ENCODE assay signal across 24 mouse cellular contexts in the genomic region with DNA sequence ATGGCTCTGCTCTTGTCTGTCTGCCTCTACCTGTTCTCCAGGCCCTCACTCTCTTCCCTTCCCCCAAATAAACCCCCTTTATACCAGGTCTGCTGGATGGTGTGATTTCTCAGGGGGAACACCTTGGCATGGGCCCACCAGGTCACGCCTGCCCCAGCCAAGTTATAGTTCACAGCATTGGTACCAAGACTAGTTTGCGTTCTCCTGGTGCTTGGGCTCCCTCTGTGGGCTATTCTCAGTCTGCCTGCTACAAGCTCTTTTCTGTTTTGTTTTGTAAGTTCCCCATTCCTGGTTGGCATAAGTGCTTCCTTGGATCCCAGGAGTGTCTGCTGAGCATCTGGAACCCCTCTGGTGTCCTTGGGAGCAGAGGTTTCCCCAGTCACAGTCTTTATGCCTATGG. TPM values are rescaled to one million over a fixed set of nuclear protein-coding genes. Genes with fewer than 3 reads are reported as not detected.
DNase-seq lines count a peak whose midpoint lies in the region; ATAC-seq and TF ChIP-seq lines count a peak whose summit lies in the region.
"Had no signal": no experiment of that assay in that cellular context is flagged by ENCODE, and none has a peak within 500 bp of the region (broad histone marks: within the 10 kb centered on the region; RNA-seq: fewer than 3 reads in every experiment).

No protein-coding gene starts in this region.

- H3K4me2 ChIP-seq in midbrain, postnatal 0 days (ENCODE audit: low read depth, low read length, poor library complexity, severe bottlenecking), result no peak overlapping the region
- no peak overlapping the region for H3K4me2 ChIP-seq in midbrain, embryonic 15.5 days
- no peak overlapping the region for H3K4me2 ChIP-seq in limb, embryonic 13.5 days (replicated peaks)
- H3K4me2 ChIP-seq: forebrain, embryonic 12.5 days; heart, embryonic 15.5 days; liver, embryonic 13.5 days; neural tube, embryonic 13.5 days had no signal

- no peak overlapping the region for H3K9ac ChIP-seq in midbrain, postnatal 0 days (replicated peaks; ENCODE audit: low read length, poor library complexity, severe bottlenecking)
- H3K9ac ChIP-seq in midbrain, embryonic 15.5 days, result no peak overlapping the region
- 0 out of 2 replicates have a peak overlapping the region, but pooled peaks have one; percentile 13 for H3K9ac ChIP-seq in limb, embryonic 13.5 days
- H3K9ac ChIP-seq: forebrain, embryonic 12.5 days; heart, embryonic 15.5 days; liver, embryonic 13.5 days; neural tube, embryonic 13.5 days had no signal

- no peak overlapping the region for H3K4me3 ChIP-seq in kidney, adult 2 months (ENCODE audit: insufficient read depth, low read depth, low read length)
- no peak overlapping the region for H3K4me3 ChIP-seq in midbrain, postnatal 0 days (ENCODE audit: low read depth, low read length)
- no peak overlapping the region for H3K4me3 ChIP-seq in midbrain, embryonic 15.5 days
- H3K4me3 ChIP-seq in limb, embryonic 13.5 days, result no peak overlapping the region
- H3K4me3 ChIP-seq in gastrocnemius, adult 2 months, result no peak overlapping the region
- H3K4me3 ChIP-seq: forebrain, embryonic 12.5 days; heart, embryonic 15.5 days; liver, embryonic 13.5 days; neural tube, embryonic 13.5 days had no signal

- WGBS in kidney, adult 2 months, result 62% methylated on average over 2 of the region's 2 CpGs
- WGBS in midbrain, postnatal 0 days, result 52% methylated on average over 2 of the region's 2 CpGs
- WGBS in midbrain, embryonic 15.5 days, result 63% methylated on average over 2 of the region's 2 CpGs
- WGBS in limb, embryonic 13.5 days, result 65% methylated on average over 2 of the region's 2 CpGs

- H3K4me1 ChIP-seq in kidney, adult 2 months (ENCODE audit: control insufficient read depth, insufficient read depth, low read length), result no peaks in the 10 kb centered on the region
- no peaks in the 10 kb centered on the region for H3K4me1 ChIP-seq in midbrain, postnatal 0 days (ENCODE audit: insufficient read depth, low read length)
- H3K4me1 ChIP-seq in midbrain, embryonic 15.5 days, result no peaks in the 10 kb centered on the region
- peaks cover 7% of the 10 kb centered on the region; the same call in 1 of the 2 replicates for H3K4me1 ChIP-seq in limb, embryonic 13.5 days
- H3K4me1 ChIP-seq: forebrain, embryonic 12.5 days; heart, embryonic 15.5 days; liver, embryonic 13.5 days; neural tube, embryonic 13.5 days had no signal

- no peak for ATAC-seq in midbrain, postnatal 0 days (ENCODE audit: low FRiP score)
- no peak for ATAC-seq in midbrain, embryonic 15.5 days (replicated peaks)
- ATAC-seq in limb, embryonic 13.5 days (ENCODE audit: low FRiP score, low read depth), result no peak
- ATAC-seq: CD4-positive, CD25-positive, alpha-beta regulatory T cell, adult 4 months; Patski had no signal

- TF ChIP-seq POLR2A in kidney, adult 2 months (IDR thresholded peaks at IDR 0.05; ENCODE audit: low read depth, low read length), result no peak

- H3K27me3 ChIP-seq in kidney, adult 2 months (replicated peaks; ENCODE audit: control insufficient read depth, insufficient read depth, low read length), result no peaks in the 10 kb centered on the region
- H3K27me3 ChIP-seq in midbrain, postnatal 0 days (ENCODE audit: insufficient read depth, low read length), result no peaks in the 10 kb centered on the region
- no peaks in the 10 kb centered on the region for H3K27me3 ChIP-seq in midbrain, embryonic 15.5 days (replicated peaks)
- no peaks in the 10 kb centered on the region; the same call in 1 of the 2 replicates for H3K27me3 ChIP-seq in limb, embryonic 13.5 days
- H3K27me3 ChIP-seq: forebrain, embryonic 12.5 days; heart, embryonic 15.5 days; liver, embryonic 13.5 days; neural tube, embryonic 13.5 days had no signal

- no peaks in the 10 kb centered on the region for H3K36me3 ChIP-seq in kidney, adult 2 months (ENCODE audit: control insufficient read depth, insufficient read depth, low read length)
- H3K36me3 ChIP-seq in midbrain, postnatal 0 days (ENCODE audit: insufficient read depth, low read length), result no peaks in the 10 kb centered on the region
- H3K36me3 ChIP-seq in midbrain, embryonic 15.5 days (replicated peaks), result no peaks in the 10 kb centered on the region
- no peaks in the 10 kb centered on the region for H3K36me3 ChIP-seq in limb, embryonic 13.5 days
- H3K36me3 ChIP-seq: forebrain, embryonic 12.5 days; heart, embryonic 15.5 days; liver, embryonic 13.5 days; neural tube, embryonic 13.5 days had no signal

- H3K9me3 ChIP-seq in midbrain, postnatal 0 days (ENCODE audit: low read length), result no peaks in the 10 kb centered on the region
- no peaks in the 10 kb centered on the region for H3K9me3 ChIP-seq in midbrain, embryonic 15.5 days
- H3K9me3 ChIP-seq in limb, embryonic 13.5 days, result no peaks in the 10 kb centered on the region
- H3K9me3 ChIP-seq: forebrain, embryonic 12.5 days; heart, embryonic 15.5 days; liver, embryonic 13.5 days; neural tube, embryonic 13.5 days had no signal

- intact Hi-C loops in gastrocnemius, adult 2 months (cut with DNase I), result no loop called here

- DNase-seq in kidney, adult 2 months, result peak; percentile 13
- DNase-seq in kidney, postnatal 25 days, result no peak
- DNase-seq in midbrain, postnatal 0 days (ENCODE audit: low spot score), result no peak
- DNase-seq in NIH3T3 (ENCODE audit: low read depth), result peak; percentile 14
- DNase-seq in cerebellum, adult 9-10 months, result no peak
- DNase-seq in gastrocnemius, adult 2 months, result no peak
- DNase-seq: cerebellum, postnatal 14 days; kidney, adult 11 months; layer of hippocampus, postnatal 36 days; left cerebral cortex, postnatal 4 days; liver, embryonic 13.5 days; right cerebral cortex, postnatal 25 days; thymus, postnatal 4 days had no signal

- TF ChIP-seq CTCF in kidney, adult 2 months (conservative IDR thresholded peaks at IDR 0.05; ENCODE audit: insufficient read depth, insufficient read length, low read depth, low read length), result 0 out of 2 replicates have a peak, but pooled peaks have one; percentile 26
- peak; percentile 50 for TF ChIP-seq CTCF in midbrain, postnatal 0 days (IDR thresholded peaks at IDR 0.05)
- no peak; the same call in 1 of the 2 replicates for TF ChIP-seq CTCF in gastrocnemius, adult 2 months (IDR thresholded peaks at IDR 0.05)

- no peak overlapping the region for H3K27ac ChIP-seq in kidney, adult 2 months (ENCODE audit: insufficient read depth, low read depth, low read length)
- H3K27ac ChIP-seq in midbrain, postnatal 0 days (ENCODE audit: low read depth, low read length), result no peak overlapping the region
- no peak overlapping the region for H3K27ac ChIP-seq in midbrain, embryonic 15.5 days
- H3K27ac ChIP-seq in limb, embryonic 13.5 days, result no peak overlapping the region
- H3K27ac ChIP-seq in gastrocnemius, adult 2 months, result no peak overlapping the region
- H3K27ac ChIP-seq: forebrain, embryonic 12.5 days; heart, embryonic 15.5 days; liver, embryonic 13.5 days; neural tube, embryonic 13.5 days had no signal

RNA-seq across cellular contexts. Expression of a gene that starts 30.0 kb away (rescaled TPM):
- polyA plus RNA-seq in kidney, adult 2 months (2012; rRNA removed), result 0.07 and 0.08 TPM in 2 replicates
- total RNA-seq in midbrain, postnatal 0 days (2014; rRNA removed), result 0.33 and 0.49 TPM in 2 replicates
- 0.12 and 0.36 TPM in 2 replicates for polyA plus RNA-seq in midbrain, postnatal 0 days (2015; fragmentation: Nextera tagmentation; extraction: Ambion mirVana)
- 0.18 TPM in 1 of 2 replicates, not detected in the other for polyA plus RNA-seq in midbrain, embryonic 15.5 days (2015; fragmentation: Nextera tagmentation; extraction: Ambion mirVana)
- polyA plus RNA-seq in limb, embryonic 13.5 days (2015; fragmentation: Nextera tagmentation; extraction: Ambion mirVana), result not detected in 2 replicates
- total RNA-seq in gastrocnemius, adult 2 months (2021), result not detected
- total RNA-seq: layer of hippocampus, postnatal 36 days had no signal
- polyA plus RNA-seq: CD4-positive, CD25-positive, alpha-beta regulatory T cell, adult 4 months; gonadal fat pad, adult 2 months; heart, embryonic 15.5 days; large intestine, adult 2 months; liver, embryonic 13.5 days; lung, embryonic 16.5 days; Patski had no signal

RNA-seq across cellular contexts. Expression of a gene that starts 33.2 kb away (rescaled TPM):
- polyA plus RNA-seq in kidney, adult 2 months (2012; rRNA removed), result 0.06 TPM in 1 of 2 replicates, not detected in the other
- not detected in 2 replicates for total RNA-seq in midbrain, postnatal 0 days (2014; rRNA removed)
- polyA plus RNA-seq in midbrain, postnatal 0 days (2015; fragmentation: Nextera tagmentation; extraction: Ambion mirVana), result not detected in 2 replicates
- not detected in 2 replicates for polyA plus RNA-seq in midbrain, embryonic 15.5 days (2015; fragmentation: Nextera tagmentation; extraction: Ambion mirVana)
- polyA plus RNA-seq in limb, embryonic 13.5 days (2015; fragmentation: Nextera tagmentation; extraction: Ambion mirVana), result not detected in 2 replicates
- not detected for total RNA-seq in gastrocnemius, adult 2 months (2021)
- total RNA-seq: layer of hippocampus, postnatal 36 days; left cerebral cortex, postnatal 4 days had no signal
- polyA plus RNA-seq: CD4-positive, CD25-positive, alpha-beta regulatory T cell, adult 4 months; forebrain, embryonic 12.5 days; gonadal fat pad, adult 2 months; heart, embryonic 15.5 days; hindbrain, embryonic 11.5 days; large intestine, adult 2 months; liver, embryonic 13.5 days; lung, embryonic 16.5 days; neural tube, embryonic 13.5 days; Patski had no signal

RNA-seq across cellular contexts. Expression of a gene that starts 49.9 kb away (rescaled TPM):
- polyA plus RNA-seq in kidney, adult 2 months (2012; rRNA removed), result 23.6 and 27.1 TPM in 2 replicates
- 24.5 and 24.8 TPM in 2 replicates for total RNA-seq in midbrain, postnatal 0 days (2014; rRNA removed)
- 16.8 and 19.0 TPM in 2 replicates for polyA plus RNA-seq in midbrain, postnatal 0 days (2015; fragmentation: Nextera tagmentation; extraction: Ambion mirVana)
- 35.3 and 37.3 TPM in 2 replicates for polyA plus RNA-seq in midbrain, embryonic 15.5 days (2015; fragmentation: Nextera tagmentation; extraction: Ambion mirVana)
- 38.8 and 39.8 TPM in 2 replicates for polyA plus RNA-seq in limb, embryonic 13.5 days (2015; fragmentation: Nextera tagmentation; extraction: Ambion mirVana)
- total RNA-seq in gastrocnemius, adult 2 months (2021), result 1 to 10 TPM; 7.8 to 9.2 TPM

Comparison
In these comparisons a context has a peak if more than half of its experiments do, and no peak if none do; other contexts are left out.
1. DNase-seq: peak in kidney, adult 2 months (single experiment) and NIH3T3 (single experiment); none in kidney, postnatal 25 days (0 of 2), midbrain, postnatal 0 days (single experiment), cerebellum, adult 9-10 months (single experiment) and gastrocnemius, adult 2 months (single experiment).